Mouse (Mus musculus) right cerebral cortex, postnatal 25 days (tissue): Measurements from ENCODE around the gene Lpin2.

Source experiments
- DNase-seq: peaks from one replicate; pipeline ENCODE4 v3.0.0; 2022

Lpin2 gene

DNA sequence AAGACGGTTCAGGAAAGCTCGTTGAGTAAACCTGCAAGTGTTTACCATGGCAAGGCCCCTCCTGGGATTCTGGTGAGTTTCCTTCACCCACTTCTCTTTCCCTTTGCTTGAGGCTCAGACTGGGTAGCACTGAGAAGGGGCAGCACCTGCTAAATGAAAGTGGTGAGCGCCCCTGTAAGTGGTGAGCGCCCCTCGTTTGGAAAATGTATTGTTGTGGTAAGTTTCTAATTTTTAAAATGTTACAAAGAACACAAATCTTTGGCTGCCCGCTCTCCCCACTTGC, 22.4 kb downstream of the Lpin2 start:
- no peak for DNase-seq

DNA sequence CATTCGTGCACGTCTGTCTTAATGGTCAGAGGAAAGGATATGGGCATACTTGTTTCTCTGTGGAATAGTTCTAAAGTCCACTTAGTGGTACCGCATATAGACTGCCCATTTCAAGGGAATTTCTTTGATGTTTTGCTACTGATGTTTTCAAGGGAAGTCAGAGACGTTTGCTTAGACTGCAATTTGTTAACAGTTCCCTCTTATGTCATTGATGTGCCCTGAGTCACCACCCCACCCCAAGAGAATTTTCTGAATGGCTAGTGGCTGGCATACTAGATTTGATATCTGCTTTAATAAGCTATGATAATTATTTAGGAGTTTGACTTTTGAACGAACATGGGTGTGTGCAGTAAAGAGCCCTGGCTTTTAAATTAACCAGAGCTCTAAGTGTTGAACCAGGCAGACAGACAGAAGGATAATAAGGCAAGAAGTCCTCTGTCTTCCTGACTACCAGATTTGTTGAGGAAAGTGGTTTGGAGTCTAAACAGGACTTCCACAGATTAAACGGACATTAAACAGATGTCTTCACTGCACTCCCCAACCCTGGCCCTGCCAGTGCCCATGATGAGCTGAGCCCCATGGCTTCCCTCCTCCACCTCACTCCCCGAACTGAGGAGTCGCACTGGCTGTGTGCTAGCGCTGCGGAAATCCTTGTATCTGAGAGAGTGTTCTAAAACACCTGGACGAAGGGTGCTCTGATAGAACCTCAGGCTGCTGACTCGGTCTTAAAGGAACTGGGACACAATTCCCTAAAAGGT, 24.0 kb downstream of the Lpin2 start:
- no peak for DNase-seq

DNA sequence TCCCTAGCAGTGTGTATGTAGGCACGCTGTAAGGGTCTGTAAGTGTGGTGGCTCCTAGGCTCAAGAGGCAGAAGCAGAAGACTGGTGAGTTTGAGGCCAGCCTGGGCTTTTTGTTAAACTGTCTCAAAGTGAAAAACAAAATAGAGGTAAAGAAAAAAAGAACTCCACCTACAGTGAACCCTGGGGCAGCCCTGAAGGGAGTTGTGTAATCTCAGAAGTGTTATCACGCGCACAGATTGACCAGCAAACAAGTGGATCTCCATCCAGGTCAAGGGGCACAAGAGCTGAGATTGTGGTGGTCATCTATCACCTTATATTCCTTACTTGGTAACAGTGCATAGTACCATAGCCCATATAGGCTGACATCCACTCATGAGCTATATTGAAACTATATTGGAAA, 24.9 kb downstream of the Lpin2 start:
- DNase-seq = no peak

DNA sequence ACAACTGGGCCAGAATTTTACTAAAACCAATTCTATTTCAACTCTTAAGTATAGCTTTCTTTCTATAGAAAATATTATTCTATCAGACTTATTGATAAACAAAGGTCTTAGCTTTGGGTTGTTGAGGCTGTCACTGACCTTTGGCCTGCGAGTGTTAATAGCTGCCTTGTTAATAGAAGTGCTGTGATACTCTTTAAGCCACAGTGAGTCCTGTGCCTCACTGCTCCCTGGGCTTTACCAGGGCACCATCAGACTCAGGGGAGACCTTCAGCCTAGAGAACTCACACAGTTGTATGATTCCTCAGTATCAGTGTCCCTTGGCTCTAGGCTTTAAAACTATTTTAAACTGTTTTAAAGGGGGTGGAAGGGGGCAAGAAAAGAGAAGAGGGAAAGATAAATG, 26.0 kb downstream of the Lpin2 start:
- DNase-seq = no peak

DNA sequence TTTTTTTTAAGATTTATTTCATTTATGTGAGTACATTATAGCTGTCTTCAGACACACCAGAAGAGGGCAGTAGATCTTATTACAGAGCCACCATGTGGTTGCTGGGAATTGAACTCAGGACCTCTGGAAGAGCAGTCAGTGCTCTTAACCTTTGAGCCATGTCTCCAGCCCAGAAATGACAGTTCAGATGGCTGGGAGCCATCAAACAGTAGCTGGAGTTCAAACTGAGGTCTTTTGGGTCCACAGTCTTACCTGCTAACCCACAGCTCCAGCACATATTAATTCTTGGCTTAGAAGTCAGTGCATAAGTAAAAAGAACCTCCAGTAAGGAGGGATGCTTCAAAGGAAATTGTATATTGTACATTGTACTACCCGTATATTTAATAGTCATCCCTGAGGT, 26.6 kb downstream of the Lpin2 start:
- no peak for DNase-seq

DNA sequence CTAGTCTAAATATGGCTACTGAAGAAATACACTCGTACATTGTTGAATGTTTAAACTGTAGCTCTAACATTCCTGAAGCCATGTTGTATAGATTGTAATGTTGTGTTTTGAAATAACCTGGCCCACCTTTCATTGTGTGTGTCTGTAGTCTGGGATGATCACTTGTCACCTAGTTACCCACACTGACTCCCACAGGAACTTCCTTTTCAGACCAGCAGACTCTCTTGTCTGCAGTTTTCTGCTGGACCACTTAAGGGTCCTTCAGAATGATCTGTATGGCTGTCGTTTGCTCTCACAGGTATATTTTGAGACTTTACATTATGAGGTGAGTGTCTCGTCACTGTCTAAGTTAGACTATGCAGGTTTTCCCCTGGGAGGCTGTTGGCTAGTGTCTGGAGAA, 27.6 kb downstream of the Lpin2 start:
- DNase-seq = no peak

DNA sequence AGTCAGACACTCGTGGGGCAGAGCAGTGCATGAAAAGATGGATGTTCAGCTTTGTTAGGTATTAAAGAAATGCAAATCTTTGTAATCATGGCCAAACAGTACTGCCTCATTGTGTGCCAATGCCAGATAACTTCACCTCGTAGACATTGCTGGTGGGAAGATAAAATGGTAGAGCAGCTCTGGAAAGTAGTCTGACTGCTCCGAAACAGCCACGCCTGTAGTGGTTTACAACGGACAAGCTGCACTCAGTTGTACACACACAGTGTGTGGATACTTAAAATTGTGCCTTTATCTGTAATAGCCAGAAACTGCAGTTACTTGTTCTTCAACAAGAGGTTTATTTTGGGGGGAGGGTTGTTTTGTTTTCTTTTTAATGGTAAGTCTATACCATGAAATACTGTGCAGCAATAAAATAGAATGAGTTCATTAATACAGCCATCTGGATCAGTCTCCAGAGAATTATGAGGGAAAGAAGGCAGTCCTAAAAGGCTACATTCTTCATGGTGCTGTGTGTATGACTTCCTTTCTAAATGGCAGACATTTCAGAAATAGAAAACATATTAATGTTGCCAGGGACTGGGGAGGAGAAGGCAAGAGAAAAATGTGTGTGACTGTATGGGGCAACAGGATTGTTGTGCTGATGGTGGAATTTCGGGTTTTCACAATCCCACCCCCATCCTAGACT, 29.7 kb downstream of the Lpin2 start:
- no peak for DNase-seq

DNA sequence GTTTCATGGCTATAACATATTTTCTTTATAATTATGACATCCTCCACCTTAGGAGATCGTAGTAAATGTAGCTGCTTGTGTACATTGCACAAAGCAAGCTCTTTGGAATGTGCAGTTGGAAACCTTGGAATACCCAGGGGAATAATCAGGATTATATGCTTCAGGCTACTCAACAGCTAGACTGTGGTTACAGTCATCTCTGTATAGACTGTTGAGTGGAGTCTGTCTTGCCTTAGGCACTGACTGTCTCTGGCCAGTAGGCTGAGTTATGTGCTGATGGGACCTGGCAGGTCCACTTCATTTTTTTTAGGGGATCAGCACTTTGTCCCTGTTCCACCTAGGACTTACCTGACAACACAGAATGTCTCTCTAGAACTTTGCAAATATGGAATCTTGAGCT, 31.3 kb downstream of the Lpin2 start:
- DNase-seq = no peak

DNA sequence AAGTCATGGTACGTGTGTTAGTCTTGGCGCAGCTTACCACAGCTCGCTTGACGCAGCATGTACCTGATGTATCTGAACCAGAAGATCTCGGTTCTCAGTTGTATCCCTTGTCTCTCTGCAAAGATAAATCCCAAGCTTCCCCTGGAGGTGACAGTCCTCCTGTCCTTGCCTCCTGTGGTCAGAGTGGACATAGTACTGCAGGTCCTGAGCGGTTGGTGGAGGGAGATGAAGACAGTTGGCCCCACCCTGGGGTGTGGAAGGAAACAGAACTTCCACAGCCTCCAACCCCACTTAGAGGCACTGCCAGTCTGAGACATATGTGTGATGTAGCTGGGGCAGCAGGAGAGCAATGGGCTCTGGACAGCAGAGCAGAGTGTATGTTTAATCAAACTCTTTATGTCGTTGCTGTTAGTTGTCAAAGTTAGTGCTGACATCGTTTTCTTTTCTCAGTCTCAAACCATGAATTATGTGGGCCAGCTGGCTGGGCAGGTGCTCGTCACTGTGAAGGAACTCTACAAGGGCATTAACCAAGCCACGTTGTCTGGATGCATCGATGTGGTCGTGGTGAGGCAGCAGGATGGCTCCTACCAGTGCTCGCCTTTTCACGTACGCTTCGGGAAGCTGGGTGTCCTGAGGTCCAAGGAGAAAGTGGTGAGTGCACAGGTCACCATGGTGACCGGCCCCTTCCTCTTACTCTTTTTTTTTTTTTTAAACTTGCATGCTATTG, 32.3 kb downstream of the Lpin2 start:
- DNase-seq = no peak

DNA sequence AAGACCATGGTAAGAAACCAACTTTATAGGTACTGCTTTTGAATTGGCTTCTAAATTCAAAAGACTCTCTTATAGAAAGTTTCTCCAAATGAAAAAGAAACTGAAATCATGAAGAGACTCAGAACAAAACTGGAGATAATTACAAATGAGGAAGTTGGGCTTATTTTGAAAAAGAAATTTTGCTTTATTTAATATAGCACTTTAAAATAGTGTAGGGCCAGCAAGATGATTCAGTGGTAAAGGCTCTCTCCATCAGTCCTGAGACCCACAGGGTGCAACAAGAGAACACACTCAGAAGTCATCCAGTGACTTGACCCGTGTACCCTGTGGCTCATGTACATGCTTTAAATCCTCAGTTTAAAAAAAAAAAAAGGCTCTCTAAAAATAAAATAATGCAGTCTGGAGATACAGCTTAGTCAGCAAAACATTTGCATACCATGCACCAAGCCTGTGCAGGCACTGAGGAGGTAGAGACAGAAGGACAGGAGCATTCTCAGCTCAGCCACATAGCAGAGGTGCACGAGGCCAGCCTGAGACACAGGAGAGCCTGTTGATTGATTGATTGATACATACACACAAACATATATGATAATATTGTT, 33.0 kb downstream of the Lpin2 start:
- no peak for DNase-seq

DNA sequence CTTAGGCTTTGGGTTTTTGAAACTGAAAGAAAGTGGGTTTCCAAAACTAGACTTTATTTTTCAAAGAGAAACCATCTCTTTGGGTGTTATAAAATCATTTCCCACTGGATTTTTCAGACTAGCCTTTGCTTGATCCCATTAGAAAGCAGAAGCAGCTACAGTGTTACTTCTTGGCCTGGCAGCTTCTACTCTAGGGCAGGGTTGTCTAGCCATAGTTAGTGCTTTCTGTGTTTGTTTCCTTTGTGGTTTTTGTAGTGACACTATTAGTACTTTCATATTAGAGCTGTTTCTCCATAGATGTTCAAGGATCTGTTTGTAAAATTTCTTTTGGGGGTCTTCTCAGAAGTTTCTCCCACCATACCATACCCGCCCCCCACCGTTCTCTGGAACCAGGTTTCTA, 33.9 kb downstream of the Lpin2 start:
- DNase-seq = no peak

DNA sequence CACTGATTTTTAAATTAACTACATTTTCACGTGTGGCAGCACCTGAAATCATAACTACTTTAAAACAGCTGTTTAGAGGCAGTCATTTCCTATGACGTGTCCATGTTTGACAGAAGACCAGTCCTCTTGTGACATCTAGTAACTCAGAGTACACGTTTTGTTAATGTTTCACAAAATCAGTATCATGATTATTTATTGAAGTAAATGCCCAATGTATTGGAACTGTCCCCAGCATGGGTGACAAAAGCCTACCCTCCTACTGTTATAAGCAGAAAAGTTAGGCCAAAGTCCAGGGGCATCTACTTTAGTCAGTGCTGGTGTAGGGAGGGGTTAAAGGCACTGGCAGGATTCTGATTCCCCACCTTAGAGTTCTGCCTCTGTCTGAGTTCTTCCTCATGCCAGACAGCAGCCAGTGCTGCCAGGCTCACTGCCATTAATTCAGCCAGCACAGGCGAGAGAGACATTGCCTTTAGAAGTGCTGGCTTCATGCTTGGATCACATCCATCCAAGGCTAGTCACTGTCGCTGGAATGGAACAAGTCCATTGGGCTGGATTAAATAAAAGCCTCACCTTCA, 34.8 kb downstream of the Lpin2 start:
- DNase-seq = no peak

DNA sequence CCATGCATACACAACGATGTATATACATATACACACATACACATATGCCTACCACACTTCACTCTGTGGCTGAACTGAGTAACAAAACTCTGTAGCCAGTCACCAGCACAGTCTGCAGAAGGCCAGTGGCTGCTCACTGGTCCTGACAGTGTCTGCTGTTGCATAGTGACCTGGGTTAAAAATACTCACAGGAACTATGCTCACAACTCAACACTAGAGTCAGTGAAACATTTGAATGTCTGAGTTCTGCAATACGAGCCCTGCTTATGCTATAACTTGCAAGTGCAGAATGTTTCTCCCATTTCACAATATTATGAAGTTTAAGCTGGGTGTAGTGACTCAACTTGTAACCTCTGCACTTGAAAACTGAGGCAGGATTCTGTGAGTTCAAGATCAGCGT, 39.0 kb downstream of the Lpin2 start:
- no peak for DNase-seq

DNA sequence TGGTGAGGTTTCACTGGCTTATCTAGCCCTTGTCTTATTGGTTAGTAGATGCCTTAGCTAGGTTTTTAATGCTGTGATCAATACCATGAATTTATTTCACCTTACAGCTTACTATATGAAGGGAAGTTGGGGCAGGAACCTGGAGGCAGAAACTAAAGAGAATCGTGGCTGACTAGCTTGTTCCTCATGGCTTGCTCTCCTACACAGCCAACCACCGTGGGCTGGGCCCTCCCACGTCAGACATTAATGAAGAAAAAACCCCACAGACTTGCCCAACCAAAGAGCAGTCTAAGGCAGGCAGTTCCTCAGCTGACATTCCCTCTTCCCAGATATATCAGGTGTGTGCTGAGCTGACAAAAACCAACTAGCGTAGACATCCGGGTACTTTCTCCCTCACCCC, 41.3 kb downstream of the Lpin2 start:
- DNase-seq = no peak

DNA sequence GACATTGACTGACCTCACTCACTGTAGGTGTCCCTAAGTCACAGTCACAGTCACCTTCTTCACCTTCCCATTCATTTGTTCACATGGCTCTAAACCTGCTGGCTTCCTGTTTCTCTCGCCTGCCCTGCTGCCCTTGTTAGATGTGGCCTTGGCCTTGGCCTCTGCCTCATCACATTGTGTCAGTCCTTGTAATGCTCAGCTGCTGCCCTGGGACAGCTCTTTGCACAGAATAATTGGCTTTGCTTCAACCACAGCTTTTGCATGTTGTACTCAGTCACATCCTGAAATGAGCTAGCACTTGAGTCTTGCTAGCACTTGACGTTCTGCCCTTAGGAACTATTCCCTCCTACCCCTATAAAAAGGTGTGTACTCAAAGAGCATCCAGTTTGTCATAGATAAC, 42.2 kb downstream of the Lpin2 start:
- no peak for DNase-seq

DNA sequence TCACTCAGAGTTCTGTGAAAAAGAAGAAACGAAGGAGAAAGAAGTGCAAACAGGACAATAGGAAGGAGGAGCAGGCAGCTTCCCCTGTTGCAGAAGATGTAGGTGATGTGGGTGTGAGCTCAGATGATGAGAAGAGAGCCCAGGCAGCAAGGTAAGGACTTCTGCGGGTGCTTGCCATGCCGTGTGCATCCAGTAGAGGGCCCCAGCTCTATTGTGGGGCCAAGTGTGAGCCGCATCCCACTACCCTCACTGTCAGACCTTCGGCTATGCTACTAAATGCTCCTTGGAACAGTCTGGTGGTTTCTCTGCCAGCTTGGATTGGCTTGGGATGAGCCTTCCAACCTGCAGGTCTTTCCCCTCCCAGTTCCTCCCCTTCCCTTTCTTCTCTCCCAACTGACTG, 42.7 kb downstream of the Lpin2 start:
- DNase-seq = no peak

DNA sequence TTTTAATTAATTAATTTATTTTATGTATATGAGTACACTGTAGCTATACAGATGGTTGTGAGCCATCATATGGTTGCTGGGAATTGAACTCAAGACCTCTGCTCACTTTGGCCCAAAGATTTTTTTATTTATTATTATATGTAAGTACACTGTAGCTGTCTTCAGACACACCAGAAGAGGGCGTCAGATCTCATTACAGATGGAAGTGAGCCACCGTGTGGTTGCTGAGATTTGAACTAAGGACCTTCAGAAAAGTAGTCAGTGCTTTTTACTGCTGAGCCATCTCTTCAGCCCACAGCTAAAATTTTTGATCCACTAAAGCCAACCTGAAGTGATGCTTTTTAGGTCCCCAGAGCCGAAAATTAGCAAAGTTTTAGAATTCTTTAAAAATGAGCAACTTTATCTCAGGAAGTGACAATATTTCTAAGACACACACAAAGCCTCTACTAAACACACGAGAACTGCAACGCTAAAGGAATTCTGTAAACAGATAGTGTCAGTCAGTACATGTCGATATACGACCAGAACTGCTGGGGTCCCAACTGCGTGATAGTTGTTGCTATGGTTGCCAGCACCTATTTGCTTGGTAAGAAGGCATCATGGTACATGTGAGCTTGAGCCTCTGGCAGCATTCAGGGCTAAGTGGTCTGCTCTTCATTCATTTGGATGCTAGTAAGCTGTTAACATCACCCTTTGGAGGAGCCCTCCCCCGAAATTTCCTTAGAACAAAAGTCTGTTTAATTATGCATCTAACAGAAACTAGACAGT, 45.0 kb downstream of the Lpin2 start:
- no peak for DNase-seq

DNA sequence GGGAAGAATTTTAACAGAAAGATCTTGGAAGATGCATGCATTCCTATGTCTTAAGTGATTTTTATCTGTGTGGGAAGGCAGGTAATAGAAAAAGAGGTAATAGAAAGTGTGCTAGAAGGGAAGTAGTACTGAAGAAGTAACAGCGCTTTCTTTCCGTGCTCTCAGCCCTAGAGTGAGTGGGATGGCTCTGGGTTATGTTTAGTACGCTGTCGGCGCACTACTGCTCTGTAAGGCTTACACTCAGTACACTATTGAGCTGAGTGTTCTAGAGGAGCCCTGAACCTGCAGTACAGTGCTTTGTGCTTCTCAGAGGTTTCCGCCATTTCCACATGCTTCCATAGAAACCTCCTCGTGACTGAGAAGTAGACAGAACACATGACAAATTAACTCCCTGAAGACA, 46.3 kb downstream of the Lpin2 start:
- no peak for DNase-seq

DNA sequence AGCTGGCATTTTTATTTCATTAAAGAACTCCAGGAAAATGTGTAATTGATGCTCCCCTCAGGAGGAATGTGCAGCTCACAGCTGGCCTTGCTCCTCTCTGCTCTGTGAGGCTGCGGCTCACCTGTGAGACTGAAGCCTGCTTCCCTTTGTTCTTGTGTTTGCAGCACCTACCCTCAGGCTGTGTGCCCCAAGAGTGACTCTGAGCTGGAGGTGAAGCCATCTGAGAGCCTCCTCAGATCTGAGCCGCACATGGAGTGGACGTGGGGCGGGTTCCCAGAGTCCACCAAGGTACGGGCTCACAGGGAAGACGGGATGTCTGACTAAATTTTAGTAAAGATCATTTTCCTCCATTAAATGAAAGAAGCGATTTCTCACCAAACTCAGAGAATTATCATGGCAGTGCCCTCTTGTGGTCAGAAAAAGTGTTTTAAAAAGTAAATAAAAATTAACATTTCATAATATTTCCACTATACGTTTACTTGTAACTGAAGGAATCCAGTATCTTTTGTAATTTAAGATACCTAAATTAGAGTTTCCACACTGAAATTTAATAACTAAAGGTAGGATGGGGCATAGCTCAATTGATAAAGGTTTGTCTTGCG, 47.8 kb downstream of the Lpin2 start:
- DNase-seq = no peak

DNA sequence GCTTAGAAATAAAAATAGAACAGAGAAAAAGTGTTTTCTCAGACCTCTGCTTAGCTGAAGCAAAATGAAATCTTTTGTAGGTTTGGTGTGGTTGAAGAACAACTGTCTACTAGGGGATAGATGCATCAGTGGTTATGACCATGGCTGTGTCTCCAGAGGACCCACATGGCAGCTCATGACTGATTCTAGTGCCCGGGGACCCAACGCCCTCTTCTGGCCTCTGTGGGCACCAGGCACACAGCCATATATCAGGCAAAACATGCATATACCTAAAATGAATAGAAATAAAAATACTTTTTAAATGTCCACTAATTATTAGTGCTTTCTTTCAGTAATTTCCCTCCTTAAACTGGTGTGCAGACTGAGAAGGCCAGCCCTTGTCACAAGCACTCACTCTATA, 49.6 kb downstream of the Lpin2 start:
- DNase-seq = no peak

DNA sequence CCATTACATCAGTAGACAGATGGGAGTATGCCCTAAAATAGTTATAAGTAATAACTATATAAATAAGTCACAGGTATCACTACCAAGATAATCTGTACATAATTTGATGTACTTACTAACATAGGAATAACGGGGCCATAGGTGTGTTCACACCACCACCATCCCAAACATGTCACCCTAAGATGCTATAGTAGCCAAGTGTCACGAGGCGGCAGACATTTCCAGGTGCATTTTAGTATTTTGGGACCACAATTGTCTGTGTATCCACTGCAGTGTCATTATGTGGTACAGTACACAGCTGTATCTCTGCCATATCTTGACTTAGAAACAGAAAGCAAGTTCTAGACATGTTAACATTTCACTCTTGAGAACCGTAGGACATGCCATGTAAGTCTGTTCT, 50.9 kb downstream of the Lpin2 start:
- DNase-seq = no peak

DNA sequence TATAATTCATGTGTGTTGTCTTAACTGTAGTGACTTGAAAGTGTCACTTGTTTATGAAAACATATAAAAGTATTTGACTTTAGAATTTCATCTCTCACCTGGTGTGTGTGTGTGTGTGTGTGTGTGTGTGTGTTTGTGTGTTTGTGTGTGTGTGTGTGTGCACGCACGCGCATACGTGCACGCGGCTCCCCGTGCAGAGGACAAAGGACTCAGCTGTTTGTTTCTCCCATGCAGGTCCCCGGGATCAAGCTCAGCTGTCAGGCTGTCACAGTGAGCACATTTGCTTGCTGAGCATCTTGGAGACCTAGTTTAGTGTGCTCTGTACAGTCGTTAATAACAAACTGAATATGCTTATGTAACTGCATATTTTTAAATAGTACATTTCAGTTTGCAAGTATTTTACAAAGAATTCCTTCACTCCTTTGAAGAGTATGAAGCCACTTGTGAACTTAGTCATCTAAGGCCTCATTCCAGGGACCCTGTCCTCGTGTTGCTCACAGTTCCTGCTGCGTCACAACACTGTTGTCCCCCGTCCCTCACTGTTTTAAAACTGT, 51.8 kb downstream of the Lpin2 start:
- DNase-seq = no peak
